Mouse (Mus musculus): Measurements from ENCODE around the gene Npas1. TPM values are rescaled to one million over a fixed set of nuclear protein-coding genes. Genes with fewer than 3 reads are reported as not detected.

The Npas1 gene
- total RNA-seq, 1 experiment = 0.22 TPM

- DNase-seq (ENCODE audit: low read depth, low spot score) = no peak
- H3K9ac ChIP-seq (ENCODE audit: insufficient read depth, low read depth, low read length, poor library complexity, severe bottlenecking) = no peak overlapping the region
- no peaks in the 10 kb centered on the region for H3K9me3 ChIP-seq (ENCODE audit: control insufficient read depth, insufficient read depth, low read depth, low read length)
- H3K4me1 ChIP-seq (ENCODE audit: control insufficient read depth in 2 of 2, insufficient read depth in 2 of 2, low read length in 2 of 2, poor library complexity in 1 of 2) = peaks cover 0 to 4% of the 10 kb centered on the region in 2 experiments; a peak in 1 of 4 replicates
- in situ Hi-C loops (cut with MboI; ENCODE audit: low sequenced_read_pairs in 2 of 2, unreplicated experiment in 2 of 2) = no loop called here
- no peaks in the 10 kb centered on the region; the same call in 1 of the 2 replicates for H3K36me3 ChIP-seq (ENCODE audit: control insufficient read depth, insufficient read depth, low read length, poor library complexity, severe bottlenecking)
- no peak overlapping the region for H3K4me3 ChIP-seq (ENCODE audit: insufficient read depth in 1 of 2, low read depth in 1 of 2, low read length in 2 of 2, poor library complexity in 1 of 2, severe bottlenecking in 1 of 2)
- TF ChIP-seq ZC3H11A (IDR thresholded peaks at IDR 0.05; ENCODE audit: borderline replicate concordance, low read depth, low read length) (no peak), ZNF384 (IDR thresholded peaks at IDR 0.05; ENCODE audit: low read depth, low read length) (no peak), MAFK (IDR thresholded peaks at IDR 0.05; ENCODE audit: insufficient read depth, low read depth, low read length) (no peak), CHD2 (IDR thresholded peaks at IDR 0.05; ENCODE audit: low read depth, low read length) (no peak), HCFC1 (IDR thresholded peaks at IDR 0.05; ENCODE audit: borderline replicate concordance, insufficient read depth, low read length) (no peak)
- no peak overlapping the region for H3K27ac ChIP-seq (ENCODE audit: insufficient read depth, low read depth, low read length, poor library complexity, severe bottlenecking)
Observed at GRCm38 (mm10) chr7:16460566-16460965, 17.0 kb downstream of the Npas1 start.

GRCm38 (mm10) chr7:16456289-16456688 is 21.2 kb downstream of the Npas1 start:
- DNase-seq (ENCODE audit: low read depth, low spot score) = no peak
- in situ Hi-C loops (cut with MboI; ENCODE audit: low sequenced_read_pairs in 2 of 2, unreplicated experiment in 2 of 2) = no loop called here
- no peaks in the 10 kb centered on the region for H3K9me3 ChIP-seq (ENCODE audit: control insufficient read depth, insufficient read depth, low read depth, low read length)
- no peak overlapping the region for H3K9ac ChIP-seq (ENCODE audit: insufficient read depth, low read depth, low read length, poor library complexity, severe bottlenecking)
- H3K27ac ChIP-seq (ENCODE audit: insufficient read depth, low read depth, low read length, poor library complexity, severe bottlenecking) = no peak overlapping the region
- peaks cover 3% of the 10 kb centered on the region; the same call in 1 of the 2 replicates for H3K36me3 ChIP-seq (ENCODE audit: control insufficient read depth, insufficient read depth, low read length, poor library complexity, severe bottlenecking)
- H3K4me1 ChIP-seq (ENCODE audit: control insufficient read depth in 2 of 2, insufficient read depth in 2 of 2, low read length in 2 of 2, poor library complexity in 1 of 2) = peaks cover 2 to 8% of the 10 kb centered on the region in 2 experiments; a peak in 3 of 4 replicates
- TF ChIP-seq MAFK (IDR thresholded peaks at IDR 0.05; ENCODE audit: insufficient read depth, low read depth, low read length) (no peak), ZNF384 (IDR thresholded peaks at IDR 0.05; ENCODE audit: low read depth, low read length) (no peak), HCFC1 (IDR thresholded peaks at IDR 0.05; ENCODE audit: borderline replicate concordance, insufficient read depth, low read length) (no peak), ZC3H11A (IDR thresholded peaks at IDR 0.05; ENCODE audit: borderline replicate concordance, low read depth, low read length) (no peak), CHD2 (IDR thresholded peaks at IDR 0.05; ENCODE audit: low read depth, low read length) (no peak)
- no peak overlapping the region for H3K4me3 ChIP-seq (ENCODE audit: insufficient read depth in 1 of 2, low read depth in 1 of 2, low read length in 2 of 2, poor library complexity in 1 of 2, severe bottlenecking in 1 of 2)

GRCm38 (mm10) chr7:16455016-16455415 is 22.5 kb downstream of the Npas1 start:
- no peak for DNase-seq (ENCODE audit: low read depth, low spot score)
- Histone ChIP-seq H3K36me3 (ENCODE audit: control insufficient read depth, insufficient read depth, low read length, poor library complexity, severe bottlenecking) (peaks cover 3% of the 10 kb centered on the region; the same call in 1 of the 2 replicates), H3K9ac (ENCODE audit: insufficient read depth, low read depth, low read length, poor library complexity, severe bottlenecking) (no peak overlapping the region), H3K27ac (ENCODE audit: insufficient read depth, low read depth, low read length, poor library complexity, severe bottlenecking) (no peak overlapping the region), H3K4me3 (ENCODE audit: insufficient read depth in 1 of 2, low read depth in 1 of 2, low read length in 2 of 2, poor library complexity in 1 of 2, severe bottlenecking in 1 of 2) (no peak overlapping the region), H3K4me1 (ENCODE audit: control insufficient read depth in 2 of 2, insufficient read depth in 2 of 2, low read length in 2 of 2, poor library complexity in 1 of 2) (peaks cover 2 to 8% of the 10 kb centered on the region in 2 experiments; a peak in 3 of 4 replicates), H3K9me3 (ENCODE audit: control insufficient read depth, insufficient read depth, low read depth, low read length) (no peaks in the 10 kb centered on the region)
- TF ChIP-seq HCFC1 (IDR thresholded peaks at IDR 0.05; ENCODE audit: borderline replicate concordance, insufficient read depth, low read length) (no peak), CHD2 (IDR thresholded peaks at IDR 0.05; ENCODE audit: low read depth, low read length) (no peak), MAFK (IDR thresholded peaks at IDR 0.05; ENCODE audit: insufficient read depth, low read depth, low read length) (no peak), ZC3H11A (IDR thresholded peaks at IDR 0.05; ENCODE audit: borderline replicate concordance, low read depth, low read length) (no peak), ZNF384 (IDR thresholded peaks at IDR 0.05; ENCODE audit: low read depth, low read length) (no peak)
- in situ Hi-C loops (cut with MboI; ENCODE audit: low sequenced_read_pairs in 2 of 2, unreplicated experiment in 2 of 2) = no loop called here

GRCm38 (mm10) chr7:16453118-16453711 is 24.3 kb downstream of the Npas1 start:
- H3K9ac ChIP-seq (ENCODE audit: insufficient read depth, low read depth, low read length, poor library complexity, severe bottlenecking) = peak overlapping the region; percentile 75
- H3K27ac ChIP-seq (ENCODE audit: insufficient read depth, low read depth, low read length, poor library complexity, severe bottlenecking) = no peak overlapping the region
- TF ChIP-seq MAFK (IDR thresholded peaks at IDR 0.05; ENCODE audit: insufficient read depth, low read depth, low read length) (no peak), HCFC1 (IDR thresholded peaks at IDR 0.05; ENCODE audit: borderline replicate concordance, insufficient read depth, low read length) (no peak; the same call in 1 of the 2 replicates), CHD2 (IDR thresholded peaks at IDR 0.05; ENCODE audit: low read depth, low read length) (no peak; the same call in 1 of the 2 replicates), ZC3H11A (IDR thresholded peaks at IDR 0.05; ENCODE audit: borderline replicate concordance, low read depth, low read length) (no peak), ZNF384 (IDR thresholded peaks at IDR 0.05; ENCODE audit: low read depth, low read length) (no peak)
- H3K36me3 ChIP-seq (ENCODE audit: control insufficient read depth, insufficient read depth, low read length, poor library complexity, severe bottlenecking) = peaks cover 3% of the 10 kb centered on the region; the same call in 1 of the 2 replicates
- in situ Hi-C loops (cut with MboI; ENCODE audit: low sequenced_read_pairs in 2 of 2, unreplicated experiment in 2 of 2) = no loop called here
- H3K4me1 ChIP-seq (ENCODE audit: control insufficient read depth in 2 of 2, insufficient read depth in 2 of 2, low read length in 2 of 2, poor library complexity in 1 of 2) = peaks cover 2 to 8% of the 10 kb centered on the region in 2 experiments; a peak in 3 of 4 replicates
- H3K9me3 ChIP-seq (ENCODE audit: control insufficient read depth, insufficient read depth, low read depth, low read length) = no peaks in the 10 kb centered on the region
- H3K4me3 ChIP-seq (ENCODE audit: insufficient read depth in 1 of 2, low read depth in 1 of 2, low read length in 2 of 2, poor library complexity in 1 of 2, severe bottlenecking in 1 of 2) = peak overlapping the region; percentile 88 to 93
- peak; percentile 68 for DNase-seq (ENCODE audit: low read depth, low spot score)
